Mouse (Mus musculus): ENCODE results near the gene Pfkfb3.

Pfkfb3 gene

GRCm38 (mm10) chr2:11500666-11501065 lies 53.2 kb downstream of the Pfkfb3 start:
- DNase-seq = peak in 1 of 2 experiments; percentile 26

- DNase-seq = peak; percentile 72 to 80
Measured at GRCm38 (mm10) chr2:11496601-11497031, 57.3 kb downstream of the Pfkfb3 start.

DNA sequence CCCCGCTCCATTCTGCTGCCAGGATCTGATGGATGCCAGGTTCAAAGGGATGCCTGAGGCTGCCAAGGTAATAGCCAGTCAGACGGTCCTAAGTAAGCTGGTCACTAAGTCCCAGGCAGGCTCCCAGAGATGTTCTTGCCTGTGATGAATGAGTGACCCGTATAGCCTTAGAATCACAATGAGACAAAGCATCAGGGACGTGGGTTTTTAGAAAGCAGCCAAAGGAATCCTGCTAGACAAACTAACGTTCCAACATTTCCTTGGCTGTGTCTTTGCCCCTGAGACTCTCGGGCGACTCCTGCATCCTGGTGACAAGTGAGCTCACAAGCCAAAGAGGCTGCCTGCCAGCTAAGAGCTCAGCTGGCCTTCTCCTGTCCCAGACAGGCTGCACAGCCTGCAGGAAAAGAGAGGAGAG lies 59.0 kb downstream of the Pfkfb3 start:
- peak in 1 of 2 experiments; percentile 19 for DNase-seq

DNA sequence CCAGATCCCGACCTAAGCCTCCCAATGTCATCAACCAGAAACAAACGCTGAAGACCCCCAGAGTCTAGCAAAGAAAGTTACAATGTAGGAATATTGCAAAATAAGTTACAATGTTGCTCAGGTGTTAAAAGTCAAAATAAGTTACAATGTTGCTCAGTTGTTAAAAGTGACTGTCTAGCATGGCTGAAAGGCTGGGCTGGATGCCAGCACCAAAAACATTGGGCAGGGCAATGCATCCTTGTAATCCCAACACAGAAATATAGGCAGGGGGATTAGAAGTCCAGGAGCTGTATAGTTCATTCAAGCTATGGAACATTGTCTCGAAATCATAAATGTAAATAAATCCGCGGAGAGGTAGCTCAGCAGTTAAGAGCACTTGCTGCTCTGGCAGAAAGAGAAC lies 61.0 kb downstream of the Pfkfb3 start:
- DNase-seq = no peak

DNA sequence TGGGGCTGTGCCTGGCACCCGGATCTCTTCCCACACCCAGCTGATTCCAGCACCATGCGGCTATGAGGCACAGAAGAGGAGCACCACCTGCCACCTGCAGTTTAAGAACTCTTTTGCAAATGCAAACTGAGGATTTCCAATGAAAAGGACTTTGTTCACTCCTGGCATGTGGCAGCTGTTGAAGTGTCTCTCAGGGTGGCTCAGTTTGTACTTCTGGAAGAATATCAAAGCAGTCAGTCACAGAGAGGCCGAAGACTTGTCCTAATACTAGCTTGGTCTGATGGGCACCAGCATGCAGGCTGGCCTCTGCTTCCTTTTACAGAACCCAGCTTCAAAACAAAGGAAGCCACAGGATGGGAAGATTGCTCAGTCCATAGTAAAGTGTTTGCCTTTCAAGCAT lies 62.4 kb downstream of the Pfkfb3 start:
- no peak for DNase-seq

DNA sequence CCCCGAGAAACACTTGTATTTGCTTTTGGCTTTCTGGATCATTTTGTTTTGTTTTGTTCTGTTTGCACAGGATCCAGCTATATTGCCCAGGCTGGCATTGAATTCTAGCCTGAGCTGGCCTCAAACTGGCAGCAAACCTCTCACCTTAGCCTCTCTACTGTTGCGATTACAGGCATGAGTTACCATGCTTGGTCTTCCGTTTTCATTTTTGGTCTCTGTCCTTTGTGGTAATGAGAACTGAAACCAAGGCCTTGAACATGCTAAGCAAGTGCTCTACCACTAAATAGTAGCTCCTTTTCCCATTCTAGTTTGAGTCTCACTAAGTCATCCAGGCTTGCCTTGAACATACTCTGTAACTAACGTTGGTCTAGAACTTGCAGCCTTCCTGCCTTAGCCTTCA lies 63.3 kb downstream of the Pfkfb3 start:
- no peak for DNase-seq

- no peak for DNase-seq
Measured at GRCm38 (mm10) chr2:11483226-11483625, 70.7 kb downstream of the Pfkfb3 start.

GRCm38 (mm10) chr2:11482364-11482763 lies 71.5 kb downstream of the Pfkfb3 start:
- DNase-seq = no peak

DNA sequence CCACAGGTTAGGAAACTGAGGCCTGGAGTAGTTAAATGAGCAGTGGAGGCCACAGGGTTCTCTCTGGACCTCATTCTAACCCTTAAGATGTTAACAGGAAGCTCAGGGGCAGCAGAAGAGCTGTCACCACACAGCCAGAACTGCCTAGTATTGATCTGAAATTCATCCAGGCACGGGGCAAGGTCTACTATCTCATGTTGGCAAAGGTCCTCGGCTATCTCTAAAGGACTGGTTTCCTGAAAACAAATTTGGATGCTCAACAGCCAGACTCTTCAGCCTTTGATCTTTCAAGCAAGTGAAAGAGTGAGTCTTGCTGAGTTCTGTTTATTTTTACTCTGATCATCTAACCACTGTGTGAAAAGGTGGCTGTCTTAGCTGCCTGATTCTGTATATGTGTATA lies 74.9 kb downstream of the Pfkfb3 start:
- no peak for DNase-seq

DNA sequence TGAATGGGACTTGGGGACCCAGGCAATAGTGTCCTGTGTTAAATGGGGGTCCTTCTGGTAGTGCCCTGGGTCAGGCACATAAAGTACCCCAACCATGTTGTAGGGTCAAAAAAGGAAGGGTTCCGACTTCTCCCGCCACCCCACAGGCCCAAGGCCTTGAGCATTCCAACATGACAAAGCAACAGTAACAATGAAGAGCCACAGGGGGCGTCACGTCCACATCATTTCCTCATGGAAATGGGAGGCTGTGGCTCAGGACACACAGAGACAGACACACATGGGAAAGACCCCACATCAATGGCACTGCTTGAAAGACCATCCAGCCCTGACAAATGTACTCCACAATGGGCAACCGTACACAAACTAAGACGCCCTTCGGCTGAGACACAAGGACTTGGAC lies 78.6 kb downstream of the Pfkfb3 start:
- DNase-seq = no peak

DNA sequence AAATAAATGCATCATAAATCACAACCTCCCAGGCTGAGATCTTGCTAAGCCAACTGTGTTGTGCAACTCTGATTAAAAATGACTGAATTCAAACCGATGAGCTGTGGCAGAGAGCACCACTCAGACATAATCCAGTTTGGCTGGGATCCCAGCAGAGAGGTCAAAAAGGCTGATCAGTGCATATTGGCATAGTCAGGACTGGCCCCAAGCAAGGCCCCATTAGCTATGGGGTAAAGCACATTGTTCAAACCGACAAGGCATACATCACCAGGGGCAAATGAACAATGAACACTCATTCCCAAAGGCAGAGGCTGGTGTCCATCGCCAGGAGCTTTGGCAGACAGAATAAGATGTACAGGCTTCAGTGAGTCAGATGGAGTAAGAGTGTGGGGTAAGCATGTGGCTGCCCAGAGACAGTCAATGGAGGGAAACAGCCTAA lies 89.2 kb downstream of the Pfkfb3 start:
- DNase-seq = peak in 1 of 2 experiments; percentile 22

DNA sequence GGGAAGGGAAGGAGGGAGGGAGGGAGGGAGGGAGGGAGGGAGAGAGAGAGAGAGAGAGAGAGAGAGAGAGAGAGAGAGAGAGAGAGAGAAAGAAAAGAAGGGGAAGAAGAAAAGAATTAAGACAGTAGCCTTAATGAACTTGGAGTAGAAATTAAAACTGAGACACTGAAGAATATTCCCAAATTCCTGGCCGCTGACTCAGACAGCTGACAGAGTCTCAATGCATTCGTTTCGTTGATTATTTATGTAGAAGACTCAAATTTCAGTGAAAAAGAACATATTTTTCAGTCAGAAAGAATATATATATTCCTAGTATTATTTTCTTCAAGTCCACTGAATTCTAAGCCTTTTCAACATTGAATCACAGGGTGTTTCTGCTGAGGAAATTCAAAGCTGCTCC lies 92.9 kb downstream of the Pfkfb3 start:
- DNase-seq = no peak

DNA sequence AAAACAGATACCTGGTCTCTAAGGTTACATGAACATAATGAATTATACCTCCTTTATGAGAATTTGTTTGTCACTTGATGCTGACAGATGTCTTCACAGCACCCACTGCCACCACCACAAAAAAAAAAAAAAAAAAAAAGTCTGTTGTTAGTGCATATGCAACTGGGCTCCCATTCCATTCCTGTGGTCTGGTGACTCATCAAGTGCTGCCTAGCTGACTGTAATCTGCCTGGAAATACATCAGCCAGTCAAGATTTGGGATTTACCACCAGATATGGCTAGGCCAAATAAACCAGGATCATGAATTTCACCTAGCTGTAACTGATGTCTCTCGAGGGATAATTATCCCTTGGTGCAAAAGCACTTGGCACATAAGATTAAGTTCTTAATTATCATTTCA lies 95.4 kb downstream of the Pfkfb3 start:
- no peak for DNase-seq

- peak in 1 of 2 experiments; percentile 10 for DNase-seq
Measured at GRCm38 (mm10) chr2:11457904-11458303, 96.0 kb downstream of the Pfkfb3 start.

DNA sequence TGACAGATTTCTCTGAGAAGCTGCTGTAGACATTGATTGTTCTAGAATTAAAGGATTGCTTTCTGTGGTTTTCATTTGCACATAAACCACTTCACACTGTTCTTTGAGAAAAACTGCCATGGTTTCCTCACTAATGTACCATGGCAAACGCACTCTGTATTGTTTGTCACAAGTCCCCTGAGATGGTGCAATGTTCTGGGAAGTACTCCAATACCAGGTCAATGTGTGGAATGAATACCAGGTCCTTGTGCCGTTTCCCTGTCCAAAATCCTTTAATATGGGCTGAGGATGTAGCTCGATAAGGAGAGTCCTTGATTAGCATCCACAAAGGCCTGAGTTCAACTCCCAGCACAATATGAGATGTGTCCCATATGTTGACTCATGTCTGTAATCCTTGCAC lies 105.2 kb downstream of the Pfkfb3 start:
- no peak for DNase-seq

DNA sequence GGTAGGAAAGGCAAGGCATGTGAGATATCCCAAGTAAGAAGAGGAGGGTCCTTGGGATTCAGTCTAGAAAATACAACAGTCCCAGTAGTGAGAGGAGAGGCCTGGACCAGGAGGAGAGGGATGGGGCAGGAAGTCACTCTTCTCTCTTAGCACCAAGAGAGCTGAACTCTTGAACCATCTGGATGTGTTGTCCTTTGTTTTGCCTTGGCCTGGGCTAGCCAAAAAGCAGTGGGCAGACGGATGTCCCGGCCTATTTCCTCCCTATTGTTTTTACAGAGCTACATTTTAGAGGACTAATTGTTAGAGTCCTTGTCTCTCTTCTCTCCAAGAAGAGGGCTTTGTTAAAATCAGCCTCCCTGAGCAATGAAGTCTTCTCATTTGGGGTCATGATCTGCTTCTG lies 106.0 kb downstream of the Pfkfb3 start:
- peak; percentile 10 to 32 for DNase-seq

DNA sequence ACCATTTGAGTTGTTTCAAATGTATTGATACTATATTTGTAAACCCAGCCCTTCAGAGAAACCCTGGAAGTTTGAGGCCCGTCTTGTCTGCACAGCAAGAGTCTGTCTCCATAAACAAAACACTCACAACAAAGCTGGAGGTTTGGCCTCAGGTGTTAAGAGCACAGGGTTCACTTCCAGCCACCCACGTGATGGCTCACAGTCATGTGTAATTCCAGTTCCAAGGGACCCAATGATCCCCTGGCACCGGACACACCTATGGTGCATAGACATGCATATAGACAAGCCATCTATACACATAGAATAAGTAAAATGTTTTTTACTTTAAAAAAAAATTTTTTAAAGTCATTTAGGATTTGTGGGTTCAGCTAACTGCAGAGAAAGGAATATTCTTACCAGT lies 108.2 kb downstream of the Pfkfb3 start:
- no peak for DNase-seq

GRCm38 (mm10) chr2:11441864-11442263 lies 112.0 kb downstream of the Pfkfb3 start:
- DNase-seq = peak; percentile 13 to 20

- peak; percentile 34 to 48 for DNase-seq
Measured at GRCm38 (mm10) chr2:11438231-11438954, 115.5 kb downstream of the Pfkfb3 start.

GRCm38 (mm10) chr2:11436353-11436752 lies 117.5 kb downstream of the Pfkfb3 start:
- no peak for DNase-seq

DNA sequence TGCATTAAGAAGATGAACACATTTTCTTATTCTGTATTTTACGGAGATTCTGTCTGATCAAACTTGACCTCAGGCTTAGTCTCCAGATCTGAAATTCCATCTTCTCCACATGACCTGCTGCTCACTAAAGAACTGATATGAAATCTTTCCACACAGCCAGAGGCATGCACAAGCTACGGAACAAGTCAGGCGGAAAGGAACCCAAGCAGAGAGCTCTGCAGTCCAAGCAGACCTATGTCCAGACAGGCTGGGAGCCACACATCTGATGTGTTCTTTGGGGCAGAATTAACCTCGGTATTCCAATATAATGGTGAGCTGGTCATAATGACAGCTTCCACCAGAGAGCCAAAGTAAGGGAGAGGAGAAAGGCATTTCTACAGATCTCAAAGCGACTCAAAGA lies 120.5 kb downstream of the Pfkfb3 start:
- no peak for DNase-seq

- peak; percentile 87 to 90 for DNase-seq
Measured at GRCm38 (mm10) chr2:11429538-11429937, 124.3 kb downstream of the Pfkfb3 start.

DNA sequence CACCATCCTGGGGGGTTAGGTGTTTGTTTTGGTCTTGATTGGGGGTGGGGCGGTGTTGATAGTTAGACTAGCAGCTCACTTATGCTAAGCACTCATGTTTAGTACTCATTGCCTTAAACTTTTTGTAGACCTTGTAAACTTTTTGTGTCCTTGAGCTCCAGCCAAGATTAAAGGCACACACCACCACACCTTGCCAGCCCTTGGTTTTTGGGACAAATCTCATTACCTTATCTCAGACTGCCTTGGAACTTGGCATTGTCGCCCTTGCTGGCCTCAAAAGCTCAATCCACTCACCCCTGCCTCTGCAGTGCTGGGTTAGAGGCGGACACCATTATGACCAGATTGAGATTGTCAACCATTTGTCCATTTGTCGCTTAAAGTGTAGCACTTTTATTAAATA lies 125.3 kb downstream of the Pfkfb3 start:
- no peak for DNase-seq

GRCm38 (mm10) chr2:11427596-11427995 lies 126.3 kb downstream of the Pfkfb3 start:
- no peak for DNase-seq

GRCm38 (mm10) chr2:11426379-11426778 lies 127.5 kb downstream of the Pfkfb3 start:
- no peak for DNase-seq
